Mouse (Mus musculus): Measurements from ENCODE around the gene Eapp.
"Not testable (repeated sequence)": the region's sequence is repeated elsewhere in the genome, so short reads cannot be mapped to it uniquely, and the experiment has no call there.

- not testable (repeated sequence) for TF ChIP-seq GATA1, TAL1 (IDR thresholded peaks at IDR 0.05; ENCODE audit: low read length)
Measured at GRCm38 (mm10) chr12:54717516-54717915, 21.8 kb upstream of the Eapp start.
